Mouse (Mus musculus): ENCODE results near the gene Gm49396.

DNA sequence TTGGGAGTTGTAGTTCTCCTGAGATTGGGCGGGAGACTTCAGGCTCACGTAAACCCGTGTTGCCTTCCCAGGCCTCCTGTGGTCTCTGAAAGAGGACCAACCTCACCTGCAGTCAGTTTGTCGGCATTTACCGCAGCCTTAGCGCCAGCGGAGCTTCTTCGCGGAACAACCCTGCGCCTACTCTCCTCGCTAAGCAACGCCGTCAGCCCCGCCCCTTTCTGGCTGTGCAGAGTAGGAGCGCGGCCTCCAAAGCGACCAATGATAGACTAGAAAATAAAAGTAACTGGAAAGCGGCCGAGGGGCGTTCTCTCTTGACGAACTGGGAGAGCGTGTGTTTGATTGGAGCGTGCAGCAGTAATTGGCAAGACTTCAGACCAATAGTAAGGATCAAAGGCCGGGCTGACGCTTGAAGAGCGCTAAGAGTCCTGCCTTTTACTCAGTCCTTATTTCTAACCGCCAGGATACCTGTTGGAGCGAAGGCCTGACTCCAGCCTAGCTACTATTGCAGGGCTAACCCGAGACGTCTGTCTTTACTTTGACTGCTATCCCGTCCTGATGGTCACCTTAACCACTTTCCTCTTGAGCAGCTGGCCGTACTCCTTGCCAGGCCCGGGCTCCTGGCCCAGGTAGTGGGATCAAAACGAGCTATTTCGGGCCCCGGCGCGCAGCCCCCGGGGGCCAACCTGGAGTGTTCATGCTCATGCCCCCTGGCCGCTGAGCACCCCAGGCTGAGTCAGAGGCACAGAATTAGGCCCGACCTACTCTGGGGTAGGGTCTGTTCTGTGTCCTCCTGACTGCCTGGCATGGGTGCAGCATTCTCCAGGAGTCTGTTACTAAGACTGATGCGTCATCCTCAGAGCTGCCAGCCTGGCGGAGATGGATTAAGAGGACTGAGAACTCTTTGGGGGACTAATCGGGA is 10.8 kb upstream of the Gm49396 start, which contains the start of the genes Hspb6 and Proser3:
- TF ChIP-seq CTCF (IDR thresholded peaks at IDR 0.05; ENCODE audit: low read depth, low read length) (no peak), POLR2A (IDR thresholded peaks at IDR 0.05; ENCODE audit: insufficient read depth, low read length) (peak; percentile 99)

All from ES-Bruce4 (cell line).